Mouse (Mus musculus): ENCODE data around the gene Olfr745.

Olfr745 gene

DNA sequence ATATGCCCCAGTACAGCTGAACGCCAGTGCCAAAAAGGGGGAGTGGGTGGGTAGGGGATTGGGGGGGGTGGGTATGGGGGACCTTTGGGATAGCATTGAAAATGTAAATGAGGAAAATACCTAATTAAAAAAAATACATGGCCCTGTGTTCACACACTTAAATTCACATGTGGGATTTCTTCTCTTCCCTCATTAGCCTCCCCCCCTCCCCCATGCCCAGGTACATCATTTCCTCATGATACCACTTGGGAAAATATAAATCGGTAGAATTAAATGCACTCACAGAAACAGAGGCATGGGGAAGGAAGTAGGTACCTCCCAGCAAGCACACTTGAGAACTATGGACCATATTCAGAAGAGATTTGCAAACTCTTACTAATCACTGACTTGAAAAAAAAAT lies at the start of gene Olfr745:
Gene Olfr745 (plus strand): TSS at position 301 of the 400 bp plus-strand sequence.
- DNase-seq (ENCODE audit: low read depth), result no peak

DNA sequence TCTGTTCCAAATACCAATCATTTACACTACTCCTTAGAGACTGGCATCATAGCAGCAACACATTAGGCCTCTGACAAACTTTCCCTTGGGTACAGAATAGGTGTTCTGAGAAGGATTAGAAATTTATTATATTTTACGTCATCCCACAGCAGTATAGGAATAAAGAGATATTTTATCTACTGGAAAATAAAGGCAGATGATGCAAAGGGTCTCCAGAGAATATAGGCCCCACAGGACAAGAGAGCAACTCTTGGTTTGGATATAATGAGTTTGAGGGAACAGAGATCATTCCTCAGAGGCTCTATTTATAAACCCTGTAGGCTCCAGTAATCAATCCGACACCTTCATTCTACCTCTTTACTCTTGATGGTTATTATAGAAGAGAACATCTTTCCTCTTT lies 24.6 kb upstream of the Olfr745 start, which contains the start of gene Olfr744:
Gene Olfr744 (plus strand): TSS at position 301 of the 400 bp plus-strand sequence.
- no peak for DNase-seq (ENCODE audit: low read depth)

DNA sequence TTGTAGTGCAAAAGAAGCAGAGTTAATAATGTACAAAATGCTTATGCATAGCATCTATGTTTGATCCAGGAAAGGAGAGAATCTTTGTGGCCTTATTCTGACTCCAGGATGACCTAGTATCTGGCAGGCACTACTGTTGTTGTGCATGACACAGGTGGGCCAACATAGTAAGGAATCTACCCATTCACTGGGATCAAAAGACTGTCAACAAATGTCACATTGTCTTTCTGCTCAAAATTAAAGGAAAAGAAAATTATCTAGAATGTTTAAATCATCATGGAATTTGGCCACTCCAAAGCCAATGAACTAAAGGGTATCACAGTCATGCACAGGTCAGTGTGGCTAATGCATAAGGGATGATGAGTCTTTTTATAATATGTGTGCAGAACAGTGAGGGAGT lies 7.6 kb downstream of the Olfr745 start, which contains the start of gene Olfr746:
Gene Olfr746 (plus strand): TSS at position 301 of the 400 bp plus-strand sequence.
- DNase-seq (ENCODE audit: low read depth), result no peak

DNA sequence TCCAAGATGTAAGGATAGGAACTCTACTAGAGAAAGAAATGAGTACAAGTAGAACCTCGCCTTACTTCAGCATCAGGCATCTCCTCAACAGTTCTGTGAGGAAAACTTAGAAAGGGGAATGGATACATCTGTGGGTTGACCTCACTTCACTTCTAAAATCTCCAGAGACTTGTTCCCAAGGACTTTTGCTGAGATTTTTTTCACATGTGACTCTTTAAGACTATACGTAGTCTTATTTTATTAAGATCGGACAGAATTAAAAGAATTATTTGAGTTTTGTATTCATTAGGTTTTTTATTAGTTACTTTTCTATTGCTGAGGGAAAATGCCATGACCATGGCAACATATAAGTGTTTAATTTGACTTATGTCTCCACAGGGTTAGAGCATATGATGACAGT lies 53.9 kb downstream of the Olfr745 start, which contains the start of gene Olfr747:
Gene Olfr747 (minus strand): TSS at position 101 of the 400 bp plus-strand sequence.
- no peak for DNase-seq (ENCODE audit: low read depth)
